In genomic region chr17:25077771-25078372, GRCm38 (mm10) we compare ENCODE assay signal across 8 mouse cellular contexts. TPM values are rescaled to one million over a fixed set of nuclear protein-coding genes. Genes with fewer than 3 reads are reported as not detected.
DNase-seq lines count a peak whose midpoint lies in the region; ATAC-seq lines count a peak whose summit lies in the region.

No protein-coding gene starts in this region.

- 62% methylated on average over 13 of the region's 13 CpGs for WGBS in heart, embryonic 12.5 days
- 72% methylated on average over 13 of the region's 13 CpGs for WGBS in kidney, embryonic 16.5 days
- WGBS in liver, embryonic 12.5 days (ENCODE audit: insufficient replicate concordance), result 69% methylated on average over 13 of the region's 13 CpGs

- no peak overlapping the region for H3K9ac ChIP-seq in heart, embryonic 12.5 days
- H3K9ac ChIP-seq in kidney, embryonic 16.5 days (replicated peaks; ENCODE audit: low read length), result no peak overlapping the region
- H3K9ac ChIP-seq in liver, embryonic 12.5 days, result no peak overlapping the region

- no peaks in the 10 kb centered on the region for H3K27me3 ChIP-seq in heart, embryonic 12.5 days (replicated peaks)
- no peaks in the 10 kb centered on the region for H3K27me3 ChIP-seq in kidney, embryonic 16.5 days (ENCODE audit: insufficient read depth, low read length)
- no peaks in the 10 kb centered on the region; the same call in 1 of the 2 replicates for H3K27me3 ChIP-seq in liver, embryonic 12.5 days (replicated peaks)

- DNase-seq in testis, postnatal 10 days (ENCODE audit: low spot score), result peak; percentile 85
- no peak for DNase-seq in testis, postnatal 14 days (ENCODE audit: low spot score)
- peak; percentile 43 to 80 for DNase-seq in cerebellum, postnatal 4 days (ENCODE audit: low spot score in 2 of 2)
- DNase-seq in retina, postnatal 7 days (ENCODE audit: low read depth, low spot score), result peak; percentile 32
- DNase-seq in thymus, postnatal 4 days, result no peak

- H3K4me3 ChIP-seq in heart, embryonic 12.5 days, result peak overlapping the region; percentile 20
- peak overlapping the region; percentile 24 for H3K4me3 ChIP-seq in kidney, embryonic 16.5 days (ENCODE audit: low read length)
- no peak overlapping the region for H3K4me3 ChIP-seq in liver, embryonic 12.5 days

- no peaks in the 10 kb centered on the region for H3K9me3 ChIP-seq in heart, embryonic 12.5 days (replicated peaks)
- no peaks in the 10 kb centered on the region for H3K9me3 ChIP-seq in kidney, embryonic 16.5 days (ENCODE audit: low read length)
- no peaks in the 10 kb centered on the region for H3K9me3 ChIP-seq in liver, embryonic 12.5 days (replicated peaks)

- peaks cover 47% of the 10 kb centered on the region for H3K4me1 ChIP-seq in heart, embryonic 12.5 days (replicated peaks)
- peaks cover 12% of the 10 kb centered on the region for H3K4me1 ChIP-seq in kidney, embryonic 16.5 days (ENCODE audit: insufficient read depth, low read length)
- H3K4me1 ChIP-seq in liver, embryonic 12.5 days, result peaks cover 25% of the 10 kb centered on the region

- 0 out of 2 replicates have a peak, but pooled peaks cover 8% of the 10 kb centered on the region for H3K36me3 ChIP-seq in heart, embryonic 12.5 days
- H3K36me3 ChIP-seq in kidney, embryonic 16.5 days (ENCODE audit: insufficient read depth, low read length), result no peaks in the 10 kb centered on the region
- no peaks in the 10 kb centered on the region; the same call in 1 of the 2 replicates for H3K36me3 ChIP-seq in liver, embryonic 12.5 days

- peak overlapping the region; percentile 60 for H3K4me2 ChIP-seq in heart, embryonic 12.5 days
- peak overlapping the region; percentile 50 for H3K4me2 ChIP-seq in kidney, embryonic 16.5 days (replicated peaks; ENCODE audit: low read depth, low read length)
- peak overlapping the region; percentile 34; the same call in 1 of the 2 replicates for H3K4me2 ChIP-seq in liver, embryonic 12.5 days

- peak; percentile 41 for ATAC-seq in heart, embryonic 12.5 days (ENCODE audit: insufficient number of reproducible peaks, low FRiP score)
- ATAC-seq in kidney, embryonic 16.5 days (ENCODE audit: low FRiP score, low TSS enrichment), result 0 out of 2 replicates have a peak, but pooled peaks have one; percentile 25
- ATAC-seq in liver, embryonic 12.5 days, result no peak

- H3K27ac ChIP-seq in heart, embryonic 12.5 days (ENCODE audit: poor library complexity, severe bottlenecking), result 0 out of 2 replicates have a peak overlapping the region, but pooled peaks have one; percentile 13
- peak overlapping the region; percentile 73; the same call in 1 of the 2 replicates for H3K27ac ChIP-seq in kidney, embryonic 16.5 days (ENCODE audit: low read length)
- H3K27ac ChIP-seq in liver, embryonic 12.5 days, result no peak overlapping the region

RNA-seq across cellular contexts. Expression of gene Tmem204, which starts 5.5 kb away (rescaled TPM):
- polyA plus RNA-seq in heart, embryonic 12.5 days (2016; fragmentation: Nextera tagmentation; extraction: Ambion mirVana), result 16.3 and 20.4 TPM in 2 replicates
- polyA plus RNA-seq in kidney, embryonic 16.5 days (2015; fragmentation: Nextera tagmentation; extraction: Ambion mirVana), result 34.4 and 44.7 TPM in 2 replicates
- polyA plus RNA-seq in liver, embryonic 12.5 days (2016; fragmentation: Nextera tagmentation; extraction: Ambion mirVana), result 6.1 and 7.2 TPM in 2 replicates

RNA-seq across cellular contexts. Expression of gene Telo2, which starts 37.9 kb away (rescaled TPM):
- 23.5 and 30.7 TPM in 2 replicates for polyA plus RNA-seq in heart, embryonic 12.5 days (2016; fragmentation: Nextera tagmentation; extraction: Ambion mirVana)
- polyA plus RNA-seq in kidney, embryonic 16.5 days (2015; fragmentation: Nextera tagmentation; extraction: Ambion mirVana), result 49.5 and 53.4 TPM in 2 replicates
- 25.6 and 28.6 TPM in 2 replicates for polyA plus RNA-seq in liver, embryonic 12.5 days (2016; fragmentation: Nextera tagmentation; extraction: Ambion mirVana)

RNA-seq across cellular contexts. Expression of gene Ptx4, which starts 42.7 kb away (rescaled TPM):
- 0.27 TPM in 1 of 2 replicates, not detected in the other for polyA plus RNA-seq in heart, embryonic 12.5 days (2016; fragmentation: Nextera tagmentation; extraction: Ambion mirVana)
- not detected in 2 replicates for polyA plus RNA-seq in kidney, embryonic 16.5 days (2015; fragmentation: Nextera tagmentation; extraction: Ambion mirVana)
- polyA plus RNA-seq in liver, embryonic 12.5 days (2016; fragmentation: Nextera tagmentation; extraction: Ambion mirVana), result not detected in 2 replicates

RNA-seq across cellular contexts. Expression of gene Clcn7, which starts 55.3 kb away (rescaled TPM):
- polyA plus RNA-seq in heart, embryonic 12.5 days (2016; fragmentation: Nextera tagmentation; extraction: Ambion mirVana), result 19.5 and 21.1 TPM in 2 replicates
- 23.2 and 26.8 TPM in 2 replicates for polyA plus RNA-seq in kidney, embryonic 16.5 days (2015; fragmentation: Nextera tagmentation; extraction: Ambion mirVana)
- polyA plus RNA-seq in liver, embryonic 12.5 days (2016; fragmentation: Nextera tagmentation; extraction: Ambion mirVana), result 13.7 and 14.8 TPM in 2 replicates

Comparison
In these comparisons a context has a peak if more than half of its experiments do, and no peak if none do; other contexts are left out.
1. DNase-seq: peak in testis, postnatal 10 days (single experiment), cerebellum, postnatal 4 days (2 of 2) and retina, postnatal 7 days (single experiment); none in testis, postnatal 14 days (single experiment) and thymus, postnatal 4 days (single experiment).
2. Peak in every context shown above with its lines, with median percentiles within 50 percentile points of each other: H3K4me2 ChIP-seq.